Mouse (Mus musculus): ENCODE results near the gene Zfp946.
A peak's percentile ranks its signal among the peaks of the same experiment; 100 is the strongest.

The Zfp946 gene

DNA sequence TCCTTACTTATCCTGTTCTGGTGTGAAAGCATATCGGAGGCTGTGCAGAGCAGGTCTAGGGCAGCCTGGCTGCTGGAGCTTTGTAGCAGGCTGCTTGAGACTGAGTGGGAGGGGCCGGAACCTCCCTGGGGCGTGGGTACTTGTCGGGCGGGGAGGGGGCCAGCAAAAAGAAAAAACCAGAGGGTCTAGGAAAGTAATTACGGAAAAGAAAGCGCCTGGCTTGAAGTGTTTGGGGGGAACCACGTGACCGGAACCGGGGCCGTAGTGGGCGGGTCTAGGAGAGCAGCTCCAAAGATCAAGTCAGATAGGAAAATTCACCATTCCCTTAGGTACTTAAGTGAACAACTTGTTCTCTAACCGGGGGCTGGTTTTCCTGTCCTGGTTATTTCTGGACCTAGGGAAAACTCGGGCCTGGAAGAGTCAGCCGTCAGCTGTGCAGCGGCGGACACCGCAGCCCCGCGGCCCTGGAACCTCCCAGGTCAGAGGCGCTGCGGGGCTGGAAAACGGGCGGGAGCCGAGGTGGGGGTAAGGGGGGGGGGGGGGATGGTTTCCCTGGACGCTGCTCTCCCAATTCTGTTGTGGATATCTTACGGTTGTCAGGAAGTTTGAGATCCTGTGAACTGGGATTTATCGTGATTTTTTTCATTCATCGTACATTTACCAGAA is at the start of gene Zfp946:
Gene Zfp946 (plus strand): TSS at position 271 of the 666 bp plus-strand sequence.
- peak; percentile 91 for DNase-seq (ENCODE audit: extremely low spot score)

DNA sequence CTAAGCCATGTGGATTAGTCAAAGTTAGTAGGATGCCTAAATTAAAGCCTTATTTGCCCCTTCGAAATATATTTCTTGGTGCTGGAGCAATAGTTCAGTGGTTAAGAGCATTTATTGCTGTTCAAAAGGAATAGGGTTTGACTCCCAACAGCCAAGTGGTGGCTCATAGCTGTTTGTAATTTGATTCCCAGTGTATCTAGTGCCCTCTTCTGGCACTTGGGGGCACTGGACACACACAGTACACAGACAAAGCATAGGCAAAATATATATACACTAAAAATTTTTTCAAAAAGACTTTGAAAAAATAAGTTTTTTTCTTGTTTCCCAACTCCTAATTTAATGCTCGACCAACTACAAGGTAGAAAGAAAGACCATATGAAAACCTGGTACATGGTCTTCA is 13.3 kb upstream of the Zfp946 start:
- DNase-seq (ENCODE audit: extremely low spot score) = no peak

DNA sequence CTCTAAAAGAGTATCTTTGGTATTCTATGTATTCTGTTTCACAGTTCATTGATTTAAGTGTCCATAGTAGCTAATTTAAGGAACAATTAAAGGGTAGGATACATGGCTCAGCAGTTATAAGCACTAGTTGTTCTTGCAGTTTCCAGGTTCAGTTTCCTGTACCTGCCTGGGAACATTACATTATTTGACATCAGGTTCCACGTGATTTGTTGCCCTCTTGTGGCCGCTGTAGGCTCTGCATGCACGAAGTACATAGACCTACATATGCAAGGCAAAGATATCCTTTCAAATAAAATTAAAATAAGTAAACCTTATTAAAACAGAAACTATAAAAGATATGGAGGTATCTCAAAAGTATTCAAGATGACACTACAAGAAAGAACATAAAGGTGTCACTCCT is 6.5 kb upstream of the Zfp946 start:
- DNase-seq (ENCODE audit: extremely low spot score) = peak; percentile 39

DNA sequence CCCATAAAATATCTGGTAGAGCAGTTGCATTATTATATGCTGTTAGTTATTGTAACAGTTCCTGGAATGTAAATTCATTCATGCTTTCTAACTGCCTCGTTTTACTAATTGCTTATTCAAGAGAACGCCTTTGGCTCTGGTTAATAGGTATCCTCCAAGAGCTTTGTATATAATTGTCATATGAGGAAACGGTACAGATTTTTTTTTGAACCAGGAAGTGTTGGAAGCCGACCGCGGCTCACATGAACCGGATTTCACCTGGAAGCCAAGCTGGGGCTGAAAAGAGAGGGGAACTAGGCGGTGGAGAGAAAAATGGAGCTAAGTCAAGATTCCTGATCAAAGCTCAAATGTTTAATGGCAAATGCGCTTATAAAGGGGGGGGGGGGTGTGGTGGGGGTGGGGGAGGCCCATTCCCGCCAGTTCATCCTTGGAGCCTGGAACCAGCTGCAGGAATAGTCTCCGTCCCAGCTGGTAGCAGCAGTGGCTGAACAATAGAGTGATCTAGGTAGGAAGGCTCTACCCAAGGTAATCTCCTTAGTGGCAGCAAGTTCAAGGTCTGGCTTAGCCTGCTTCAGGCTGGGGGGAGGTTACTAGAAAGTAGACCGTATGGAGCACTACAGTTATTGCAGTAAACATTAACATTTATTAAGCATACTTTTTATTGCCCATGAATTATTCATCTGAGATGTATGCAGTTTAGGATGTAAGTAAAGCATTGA is 773 bp downstream of the Zfp946 start:
- peak; percentile 6 for DNase-seq (ENCODE audit: extremely low spot score)

DNA sequence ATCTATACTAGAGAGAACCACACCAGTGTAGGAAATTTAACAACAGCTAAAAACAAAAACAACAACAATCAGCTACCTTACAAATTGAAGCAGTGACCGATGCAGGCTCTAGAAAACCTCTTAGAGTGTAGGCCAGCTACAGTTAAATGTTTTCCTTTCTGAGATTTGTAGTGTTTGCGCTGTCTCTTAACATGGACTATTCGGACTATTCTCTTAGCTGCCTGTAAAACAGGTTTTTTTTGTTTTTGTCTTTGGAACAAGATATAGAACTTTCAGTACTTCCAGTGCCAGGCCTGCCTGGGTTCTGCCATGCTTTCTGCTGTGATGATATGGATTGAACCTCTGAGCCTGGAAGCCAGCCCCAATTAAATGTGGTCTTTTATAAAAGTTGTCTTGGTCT is 23.7 kb downstream of the Zfp946 start:
- no peak for DNase-seq (ENCODE audit: extremely low spot score)

DNA sequence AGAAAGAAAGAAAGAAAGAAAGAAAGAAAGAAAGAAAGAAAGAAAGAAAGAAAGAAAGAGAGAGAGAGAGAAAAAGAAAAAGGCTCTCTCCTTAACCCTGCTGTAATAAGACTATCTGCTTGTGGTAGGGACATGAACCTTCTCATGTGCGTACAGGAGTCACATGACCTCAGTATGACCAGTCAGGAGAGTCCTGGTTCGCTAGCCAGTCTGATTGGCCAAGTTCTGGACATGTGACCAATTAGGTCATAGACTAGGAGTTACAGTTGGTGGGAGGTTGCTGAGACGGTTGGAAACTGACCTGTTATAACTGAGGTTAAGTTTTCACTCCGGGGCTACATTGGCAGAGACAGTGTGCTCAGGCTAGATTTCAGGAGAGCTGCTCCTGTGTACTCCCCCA is 73.1 kb downstream of the Zfp946 start:
- DNase-seq (ENCODE audit: extremely low spot score) = no peak

Data from embryo, embryonic 9.5 days (tissue).